Mouse (Mus musculus): ENCODE results near the gene Actr1a.

The Actr1a gene

GRCm38 (mm10) chr19:46349550-46349949, 46.0 kb downstream of the Actr1a start:
- DNase-seq, result no peak

GRCm38 (mm10) chr19:46348761-46349458, 46.6 kb downstream of the Actr1a start:
- DNase-seq, result peak; percentile 43 to 54

GRCm38 (mm10) chr19:46347936-46348668, 47.4 kb downstream of the Actr1a start:
- no peak for DNase-seq

GRCm38 (mm10) chr19:46347146-46347545, 48.4 kb downstream of the Actr1a start:
- DNase-seq, result no peak

GRCm38 (mm10) chr19:46344710-46345419, 50.7 kb downstream of the Actr1a start:
- no peak for DNase-seq

- peak; percentile 37 to 43 for DNase-seq
These were observed 56.1 kb downstream of the Actr1a start for GRCm38 (mm10) chr19:46339287-46339971.

- no peak for DNase-seq
These were observed 56.6 kb downstream of the Actr1a start for GRCm38 (mm10) chr19:46338942-46339286.

- peak; percentile 89 to 97 for DNase-seq
These were observed 57.1 kb downstream of the Actr1a start, which contains the start of gene Cuedc2 for GRCm38 (mm10) chr19:46338331-46338936. Gene Cuedc2 (minus strand): TSS chr19:46338702.

GRCm38 (mm10) chr19:46337719-46338330, 57.7 kb downstream of the Actr1a start:
- no peak for DNase-seq

GRCm38 (mm10) chr19:46333906-46334305, 61.6 kb downstream of the Actr1a start:
- no peak for DNase-seq

- DNase-seq, result no peak
These were observed 62.7 kb downstream of the Actr1a start for GRCm38 (mm10) chr19:46332721-46333339.

GRCm38 (mm10) chr19:46331936-46332335, 63.6 kb downstream of the Actr1a start:
- DNase-seq, result no peak

- no peak for DNase-seq
These were observed 64.2 kb downstream of the Actr1a start for GRCm38 (mm10) chr19:46331326-46331725.

- DNase-seq, result no peak
These were observed 64.9 kb downstream of the Actr1a start for GRCm38 (mm10) chr19:46330696-46331095.

GRCm38 (mm10) chr19:46329951-46330350, 65.6 kb downstream of the Actr1a start:
- DNase-seq, result peak; percentile 73 to 83

GRCm38 (mm10) chr19:46329031-46329641, 66.4 kb downstream of the Actr1a start:
- DNase-seq, result no peak

GRCm38 (mm10) chr19:46328081-46329030, 67.2 kb downstream of the Actr1a start, which contains the start of gene Fbxl15:
Gene Fbxl15 (plus strand): TSS chr19:46328184.
- DNase-seq, result peak; percentile 85 to 86

- no peak for DNase-seq
These were observed 68.0 kb downstream of the Actr1a start for GRCm38 (mm10) chr19:46327531-46328064.
